Mouse (Mus musculus): Measurements from ENCODE around the gene Vdac1.
A peak's percentile ranks its signal among the peaks of the same experiment; 100 is the strongest.
"Not testable (repeated sequence)": the region's sequence is repeated elsewhere in the genome, so short reads cannot be mapped to it uniquely, and the experiment has no call there.

Vdac1 gene

DNA sequence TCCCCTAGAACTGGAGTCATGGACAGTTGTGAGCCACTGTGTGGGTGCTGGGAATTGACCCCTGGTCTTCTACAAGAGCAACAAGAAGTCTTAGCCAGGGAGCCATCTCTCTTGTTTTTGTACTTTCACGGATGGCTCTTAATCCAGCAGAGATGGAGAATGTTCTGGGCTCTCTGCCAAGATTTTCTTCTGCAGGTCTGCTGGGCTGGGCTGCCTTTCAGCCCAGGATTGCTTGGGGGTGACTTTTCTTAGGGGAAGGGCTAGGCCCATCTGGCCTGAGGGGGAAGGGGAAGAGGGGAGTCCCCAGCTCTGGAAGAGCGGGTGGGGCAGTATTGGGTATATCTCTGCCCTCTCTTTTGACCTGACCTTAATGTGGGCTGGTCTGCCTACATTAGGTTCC lies 9.9 kb downstream of the Vdac1 start:
- no peak for DNase-seq (ENCODE audit: low read depth, low spot score)

DNA sequence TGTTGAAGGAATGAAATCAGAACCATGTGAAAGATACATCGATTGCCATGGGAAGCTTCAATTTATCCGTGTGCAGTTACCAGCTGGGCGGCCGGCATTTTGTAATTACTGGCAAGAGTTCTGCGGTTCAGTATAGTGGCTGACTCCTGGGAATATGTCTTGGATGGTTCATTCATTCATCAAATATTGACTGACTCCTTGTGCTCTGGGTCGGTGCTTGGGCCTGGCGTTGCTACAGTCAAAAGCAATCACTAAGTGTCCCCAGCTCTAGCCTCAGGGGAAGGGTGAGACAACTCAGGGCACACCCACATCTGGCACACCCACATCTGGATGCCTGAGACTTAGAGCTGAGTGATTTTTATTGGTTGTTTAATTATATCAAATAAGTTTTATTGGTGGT lies 13.2 kb downstream of the Vdac1 start:
- no peak for DNase-seq (ENCODE audit: low read depth, low spot score)

DNA sequence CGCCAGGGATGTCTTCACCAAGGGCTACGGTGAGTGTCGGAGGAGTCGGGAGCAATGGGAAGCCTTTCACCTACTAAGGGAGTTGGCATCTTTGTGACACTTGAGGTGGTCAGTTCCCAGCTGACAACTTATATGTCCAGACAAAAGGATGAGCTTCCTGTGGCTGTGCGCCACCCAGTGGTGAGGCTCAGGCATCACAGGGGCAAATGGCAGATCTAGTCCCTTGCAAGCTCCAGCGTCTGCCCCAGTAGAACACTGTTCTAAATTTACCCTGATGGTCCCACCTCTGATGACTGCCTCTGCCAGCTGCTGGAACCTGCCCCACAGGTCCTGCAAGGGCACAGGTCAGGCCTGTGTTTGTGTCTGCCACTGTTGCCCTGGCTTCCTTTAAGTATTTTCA lies 13.7 kb downstream of the Vdac1 start:
- DNase-seq (ENCODE audit: low read depth, low spot score) = no peak

DNA sequence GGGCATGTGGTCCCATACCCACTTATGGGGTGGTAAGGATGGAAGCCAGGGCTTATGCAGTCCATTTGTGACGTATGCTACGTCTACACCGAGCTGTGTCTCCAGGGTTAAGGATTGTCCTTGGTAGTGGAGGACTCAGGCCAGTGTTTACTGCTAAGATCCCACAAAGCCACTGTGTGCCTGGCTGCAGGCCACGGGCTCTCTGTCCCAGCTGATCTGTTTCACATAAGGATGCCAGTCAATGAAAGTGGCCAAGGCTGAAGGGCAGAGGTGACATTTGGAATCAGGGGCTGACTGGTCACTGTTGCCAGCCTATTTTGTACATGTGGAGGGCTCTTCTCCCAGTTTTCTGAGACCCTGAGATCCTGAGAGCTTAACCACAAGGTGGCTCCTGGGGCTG lies 16.9 kb downstream of the Vdac1 start:
- DNase-seq (ENCODE audit: low read depth, low spot score) = no peak

DNA sequence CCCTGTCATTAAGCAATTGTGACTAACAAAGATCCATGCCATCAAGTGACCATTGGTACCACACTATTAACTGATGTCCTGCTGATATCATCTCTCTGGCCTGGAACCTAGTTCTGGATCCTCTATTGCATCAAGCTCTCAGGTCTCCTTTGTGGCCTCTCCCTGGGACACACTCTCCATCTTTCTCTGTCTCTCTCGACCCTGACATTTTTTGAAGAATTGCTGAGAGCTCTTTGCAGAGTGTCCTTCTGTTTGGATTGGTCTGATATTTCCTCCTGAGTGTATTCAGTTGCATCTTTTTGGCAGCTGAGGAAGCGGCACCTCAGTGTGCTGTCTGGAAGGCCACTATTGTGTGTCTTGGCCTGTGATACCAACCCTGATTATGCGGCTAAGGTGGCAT lies 18.6 kb downstream of the Vdac1 start:
- DNase-seq (ENCODE audit: low read depth, low spot score) = no peak

DNA sequence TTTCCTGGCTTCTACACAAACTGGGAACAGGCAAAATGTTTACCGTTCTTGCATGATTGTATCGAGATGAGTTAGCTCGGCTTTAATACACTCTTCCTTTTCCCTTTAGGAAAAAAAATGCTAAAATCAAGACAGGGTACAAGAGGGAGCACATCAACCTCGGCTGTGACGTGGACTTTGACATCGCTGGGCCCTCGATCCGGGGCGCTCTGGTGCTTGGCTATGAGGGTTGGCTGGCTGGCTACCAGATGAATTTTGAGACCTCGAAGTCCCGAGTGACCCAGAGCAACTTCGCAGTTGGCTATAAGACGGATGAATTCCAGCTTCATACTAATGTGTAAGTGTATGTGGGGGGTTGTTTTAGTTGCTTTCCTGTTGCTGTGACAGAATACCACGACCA lies 23.1 kb downstream of the Vdac1 start:
- DNase-seq (ENCODE audit: low read depth, low spot score) = no peak

DNA sequence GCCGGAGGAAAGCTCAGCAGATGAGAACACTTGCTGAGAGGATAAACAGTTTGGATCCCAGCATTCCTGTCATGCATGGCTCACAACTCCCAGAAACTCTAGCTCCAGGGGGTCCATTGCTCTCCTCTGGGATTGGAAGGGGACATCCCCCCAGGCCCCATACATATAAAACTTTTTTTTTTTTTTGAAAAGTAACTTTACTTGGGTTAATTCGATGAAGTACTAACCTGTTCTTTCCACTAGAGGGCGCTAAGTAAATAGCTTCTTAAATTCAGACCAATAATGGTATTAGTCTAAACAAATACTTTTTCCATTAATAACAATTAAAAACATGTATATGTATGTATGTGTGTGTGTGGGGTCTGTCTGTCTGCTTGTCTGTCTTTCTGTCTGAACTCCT lies 24.0 kb downstream of the Vdac1 start:
- DNase-seq (ENCODE audit: low read depth, low spot score) = no peak

DNA sequence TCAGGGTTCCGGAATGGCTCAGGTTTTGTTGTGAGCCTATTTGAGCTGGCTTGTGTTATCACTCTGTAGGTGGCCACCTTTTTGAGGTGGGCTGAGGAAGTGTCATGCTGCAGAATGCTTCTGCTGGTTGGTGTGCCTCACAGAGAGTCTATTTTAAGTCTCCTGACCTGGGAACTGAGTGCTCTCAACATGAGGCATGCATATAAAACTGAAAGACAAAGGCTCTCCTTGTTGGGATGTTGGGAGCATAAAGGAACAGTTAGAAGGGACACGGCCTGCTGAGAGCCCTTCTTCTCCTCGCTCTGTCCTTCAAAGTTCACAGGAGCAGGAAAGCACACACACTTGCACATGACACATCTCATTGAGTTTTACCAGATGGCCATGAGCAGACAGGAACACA lies 26.2 kb downstream of the Vdac1 start:
- no peak for DNase-seq (ENCODE audit: low read depth, low spot score)

DNA sequence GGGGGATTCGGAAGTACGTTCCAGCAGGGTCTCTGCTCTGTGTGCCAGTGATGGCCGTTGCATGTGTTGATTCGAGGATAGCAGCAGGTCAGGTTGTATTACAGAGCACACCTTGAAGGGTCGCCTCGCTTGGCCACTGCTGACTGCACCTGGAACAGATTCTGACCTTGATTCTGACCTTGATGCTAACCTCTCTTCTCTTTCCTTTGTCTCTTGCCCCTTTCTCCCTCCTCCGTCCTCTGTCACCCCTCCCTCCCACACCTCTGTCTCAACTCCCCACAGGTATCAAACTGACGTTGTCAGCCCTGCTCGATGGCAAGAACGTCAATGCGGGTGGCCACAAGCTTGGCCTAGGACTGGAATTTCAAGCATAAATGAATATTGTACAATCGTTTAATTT lies 27.5 kb downstream of the Vdac1 start:
- DNase-seq (ENCODE audit: low read depth, low spot score) = no peak

DNA sequence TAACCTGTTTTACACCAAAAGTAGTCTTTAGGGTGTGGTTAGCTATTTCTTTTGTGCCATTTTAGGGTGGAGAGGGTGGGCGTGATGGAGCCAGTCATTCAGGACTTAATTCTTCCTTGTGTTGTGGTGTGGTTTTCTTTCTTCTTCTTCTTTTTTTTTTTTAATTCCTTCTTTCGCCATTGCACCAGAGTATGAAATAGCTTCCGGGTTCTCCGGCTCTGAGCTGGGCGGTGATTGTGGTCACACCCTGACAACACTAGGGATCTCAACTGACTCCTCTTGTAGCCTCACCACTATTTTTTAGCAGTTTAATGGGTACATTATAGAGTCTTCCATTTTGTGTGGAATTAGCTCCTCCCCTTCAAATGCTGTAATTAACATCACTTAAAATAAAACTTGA lies 28.3 kb downstream of the Vdac1 start:
- not testable (repeated sequence) for DNase-seq (ENCODE audit: low read depth, low spot score)

DNA sequence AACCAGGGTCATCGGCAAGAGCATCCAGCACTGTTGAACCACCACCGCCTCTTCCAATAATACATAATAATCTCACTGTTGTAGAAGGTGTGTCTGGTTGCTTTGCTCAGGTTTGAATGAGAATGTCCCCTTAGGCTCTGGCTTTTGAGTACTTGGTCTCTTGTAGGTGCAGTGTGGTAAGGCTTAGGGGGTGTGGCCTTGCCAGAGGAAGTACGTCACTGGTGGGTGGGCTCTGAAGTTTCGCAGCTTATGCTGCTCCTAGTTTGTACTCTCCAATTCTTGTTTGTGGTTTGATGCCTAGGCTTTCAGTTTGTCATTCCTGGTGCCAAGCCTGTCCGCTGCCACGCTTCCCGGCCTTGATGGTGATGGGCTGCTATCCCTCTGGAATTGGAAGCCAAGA lies 29.3 kb downstream of the Vdac1 start:
- DNase-seq (ENCODE audit: low read depth, low spot score) = no peak

DNA sequence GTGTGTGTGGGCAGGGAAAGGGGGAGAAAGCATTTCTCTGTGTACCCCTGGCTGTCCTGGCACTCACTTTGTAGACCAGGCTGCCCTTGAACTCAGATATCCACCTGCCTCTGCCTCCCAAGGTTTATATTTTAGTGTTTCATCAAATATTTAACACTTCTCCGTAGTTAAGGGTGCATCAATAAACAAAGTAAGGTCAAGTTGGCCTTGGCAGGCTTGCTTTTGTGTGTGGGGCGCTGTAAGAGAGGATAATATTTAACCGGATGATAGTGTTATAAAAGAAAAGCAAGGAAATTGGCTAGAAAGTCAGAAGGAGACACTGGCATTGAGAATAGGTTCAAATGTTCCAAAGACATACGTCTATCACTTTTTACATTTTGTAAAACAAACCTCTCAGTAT lies 33.8 kb downstream of the Vdac1 start:
- DNase-seq (ENCODE audit: low read depth, low spot score) = no peak

DNA sequence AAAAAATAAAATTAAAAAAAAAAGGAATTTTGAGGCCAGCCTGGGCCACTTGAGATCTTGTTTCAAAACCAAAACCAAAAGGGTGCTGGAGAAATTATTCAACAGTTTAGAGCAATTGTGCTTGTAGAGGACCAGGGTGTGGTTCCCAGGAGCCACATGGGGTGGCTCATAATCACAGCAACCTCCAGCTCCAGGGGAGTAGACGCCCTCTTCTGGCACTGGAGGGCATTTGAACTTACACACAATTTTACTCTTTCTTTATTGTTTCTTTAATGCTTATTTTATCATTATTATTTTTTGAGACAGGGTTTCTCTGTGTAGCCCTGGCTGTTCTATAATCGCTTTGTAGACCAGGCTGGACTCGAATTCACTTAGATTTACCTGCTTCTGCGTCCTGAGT lies 34.7 kb downstream of the Vdac1 start:
- no peak for DNase-seq (ENCODE audit: low read depth, low spot score)

DNA sequence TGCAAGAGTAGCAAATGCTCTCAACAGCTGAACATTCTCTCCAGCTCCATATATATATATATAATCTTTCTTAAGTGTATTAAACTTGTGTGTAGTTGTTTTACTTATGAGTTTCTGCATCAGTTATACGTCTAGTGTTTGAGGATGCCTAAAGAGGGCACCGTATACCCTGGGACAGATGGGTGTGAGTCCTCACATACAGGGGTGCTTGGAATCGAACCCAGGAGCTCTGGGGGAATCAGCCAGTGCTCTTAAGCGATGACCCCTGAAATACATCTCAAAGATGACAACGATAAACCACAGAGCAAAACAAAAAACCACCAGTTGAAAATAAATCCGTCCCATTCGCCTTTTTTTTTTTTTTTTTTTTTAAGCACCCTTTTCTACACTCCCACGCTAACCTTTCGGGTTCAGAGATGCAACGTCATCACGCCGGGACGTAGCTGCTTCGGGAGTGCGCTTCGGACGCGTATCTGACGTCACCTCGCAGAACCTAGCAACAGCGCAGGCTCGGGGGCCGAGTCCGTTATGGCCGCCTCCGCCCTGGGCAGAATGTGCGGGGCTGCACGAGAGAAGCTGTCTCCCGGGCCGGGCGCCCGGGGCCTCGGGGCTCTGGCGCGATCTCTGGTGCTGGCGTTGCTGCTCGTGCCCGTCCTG lies 35.4 kb downstream of the Vdac1 start, which contains the start of gene 9530068E07Rik:
TSS of gene 9530068E07Rik (plus strand) at position 489 of the 657 bp plus-strand sequence.
- DNase-seq (ENCODE audit: low read depth, low spot score) = peak; percentile 94

DNA sequence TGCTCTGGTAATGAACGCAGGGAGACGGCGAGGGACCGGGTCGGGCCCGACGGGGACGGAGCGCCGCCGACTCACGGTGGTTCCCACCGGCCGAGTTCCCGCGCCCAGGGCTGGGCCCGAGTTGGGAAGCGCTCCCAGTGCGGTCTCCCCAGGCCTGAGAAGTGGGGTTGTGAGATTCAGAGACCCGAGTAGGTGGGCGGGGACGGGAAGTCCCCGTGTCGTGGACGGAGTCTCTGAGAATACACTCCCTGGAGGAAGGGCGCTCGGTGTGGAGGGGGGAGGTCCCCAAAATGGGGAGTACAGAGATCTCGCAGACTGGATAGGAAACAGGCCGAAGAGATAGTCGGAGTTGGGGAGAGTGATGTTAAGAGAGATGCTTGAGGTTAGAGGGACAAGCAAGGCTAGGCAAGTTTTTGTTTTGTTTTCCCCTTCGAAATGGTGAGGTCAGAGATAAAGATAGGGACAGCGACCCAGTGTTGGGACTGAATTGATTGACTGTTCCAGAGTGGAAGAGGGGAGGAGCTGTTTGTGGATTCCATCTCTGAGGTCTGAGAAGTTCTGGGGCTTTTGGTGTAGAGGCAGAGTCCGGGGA lies 36.0 kb downstream of the Vdac1 start:
- no peak for DNase-seq (ENCODE audit: low read depth, low spot score)

DNA sequence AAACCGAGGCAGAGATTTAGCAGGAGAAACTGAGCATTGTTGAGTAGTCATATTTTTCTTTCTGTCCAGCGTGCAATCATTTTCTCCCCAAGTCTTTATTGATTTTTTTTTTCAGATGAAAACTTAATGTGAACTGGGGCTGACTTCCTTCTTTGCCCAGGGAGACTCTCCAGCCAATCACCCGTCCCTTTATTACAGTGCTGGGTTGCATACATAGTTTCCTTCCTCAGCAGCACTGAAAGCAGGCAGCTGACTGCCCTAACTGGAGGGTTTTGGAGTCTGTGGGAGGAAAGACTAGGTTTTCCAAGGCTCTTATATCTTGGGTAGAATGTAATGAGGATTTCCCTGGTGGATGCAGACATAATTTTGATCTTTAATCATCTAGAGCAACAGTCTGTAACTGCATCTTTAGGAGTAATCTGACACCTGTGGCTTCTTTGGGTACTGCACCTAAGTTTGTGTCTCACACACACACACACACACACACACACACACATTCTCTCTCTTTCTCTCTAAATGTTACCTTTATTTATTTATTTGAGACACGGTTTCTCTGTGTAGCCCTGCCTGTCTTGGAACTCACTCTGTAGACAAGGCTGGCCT lies 36.8 kb downstream of the Vdac1 start:
- no peak for DNase-seq (ENCODE audit: low read depth, low spot score)

DNA sequence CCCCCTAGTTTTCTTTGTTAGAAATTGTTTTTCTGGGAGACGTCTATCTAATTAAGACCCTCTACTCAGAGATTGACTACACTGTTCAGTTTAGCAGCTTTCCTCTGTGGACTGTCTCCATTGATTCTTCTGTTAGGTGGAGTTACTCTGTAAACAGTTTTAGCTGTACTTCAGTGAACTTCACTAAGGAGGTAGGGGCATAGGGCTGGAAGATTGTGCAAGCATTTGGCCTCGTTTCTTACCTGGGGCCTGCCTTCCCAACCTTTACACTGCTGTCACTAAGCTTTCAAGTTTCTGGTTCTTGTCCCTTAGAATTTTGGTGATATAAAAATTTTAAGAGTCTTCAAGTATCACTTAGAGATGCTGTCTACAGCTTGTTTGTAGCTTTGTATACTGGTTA lies 40.8 kb downstream of the Vdac1 start:
- no peak for DNase-seq (ENCODE audit: low read depth, low spot score)

DNA sequence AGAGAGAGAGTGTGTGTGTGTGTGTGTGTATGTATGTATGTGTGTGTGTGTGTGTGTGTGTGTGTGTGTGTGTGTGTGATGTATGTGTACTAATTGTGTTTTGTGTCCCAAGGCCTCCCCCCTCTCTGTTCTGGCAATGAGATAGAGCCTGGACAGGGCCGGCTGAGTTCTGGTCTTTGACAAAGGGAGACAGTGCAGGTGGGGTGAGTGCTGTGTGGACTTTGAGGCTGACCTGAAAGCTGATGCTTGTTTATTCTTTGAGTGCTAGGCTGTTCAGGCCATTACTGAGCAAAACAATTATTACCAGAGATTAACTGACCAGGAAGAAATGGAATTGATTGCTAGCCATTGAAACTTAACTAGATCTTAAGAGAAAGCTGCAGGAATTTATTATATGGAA lies 41.9 kb downstream of the Vdac1 start:
- DNase-seq (ENCODE audit: low read depth, low spot score) = no peak

DNA sequence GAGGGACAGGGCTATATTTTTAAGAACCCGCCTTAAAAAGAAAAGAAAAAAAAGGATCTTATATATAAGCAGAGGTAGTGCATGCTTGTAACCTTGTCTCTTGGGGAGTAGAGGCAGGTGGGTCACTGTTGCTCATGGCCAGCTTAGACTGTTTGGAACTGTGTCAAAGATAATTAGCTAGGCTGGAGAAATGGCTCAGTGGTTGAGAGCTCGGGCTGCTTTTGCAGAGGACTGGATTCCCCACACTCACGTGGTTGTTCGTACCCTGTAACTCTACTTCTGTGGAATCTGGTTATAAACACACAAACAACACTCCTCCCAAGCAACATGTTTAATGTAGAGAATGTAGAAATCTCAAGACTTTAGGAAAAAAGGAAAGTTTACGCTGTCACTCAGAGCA lies 43.5 kb downstream of the Vdac1 start:
- DNase-seq (ENCODE audit: low read depth, low spot score) = no peak

DNA sequence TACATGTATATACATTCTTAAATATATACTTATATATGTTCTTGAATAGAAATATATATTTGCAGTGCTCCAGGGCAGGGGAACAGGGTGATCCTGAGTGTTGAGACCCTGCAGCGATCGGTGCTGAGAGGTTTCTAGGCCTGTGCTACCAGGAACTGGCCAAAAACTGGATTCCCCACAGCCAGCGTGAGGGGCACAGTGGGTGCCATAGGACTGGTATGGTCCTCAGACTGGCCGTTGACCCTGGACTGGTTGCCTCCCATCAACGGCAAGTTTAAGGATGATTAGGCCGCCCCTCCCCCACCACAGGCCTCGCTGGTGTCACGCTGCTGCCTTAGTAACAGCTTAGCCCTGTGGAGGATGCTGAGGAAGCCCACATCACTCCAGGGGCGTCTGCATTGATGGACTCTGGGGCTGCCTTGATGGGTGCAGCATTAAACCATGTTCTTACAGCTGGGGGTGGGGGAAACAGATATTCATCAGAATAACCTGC lies 44.6 kb downstream of the Vdac1 start:
- DNase-seq (ENCODE audit: low read depth, low spot score) = no peak

DNA sequence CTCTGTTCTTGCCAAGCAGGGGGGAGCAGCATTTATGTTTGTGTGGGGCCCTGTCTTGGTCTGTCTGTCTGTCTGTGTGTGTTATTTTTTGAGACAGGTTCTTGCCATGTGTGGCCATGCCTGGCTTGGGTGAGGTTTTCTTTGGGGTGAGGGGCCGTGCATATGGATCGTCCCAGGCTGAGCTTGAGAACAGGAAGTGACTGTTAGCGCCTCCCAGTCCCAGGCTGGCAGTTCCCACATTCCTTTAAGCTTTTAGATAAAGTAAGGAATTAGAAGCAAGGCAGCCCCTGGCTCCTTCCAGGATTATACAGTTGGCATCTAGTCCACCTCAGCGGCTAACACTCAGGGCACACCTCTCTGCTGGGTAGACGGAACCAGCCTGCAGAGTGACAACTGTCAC lies 48.7 kb downstream of the Vdac1 start:
- DNase-seq (ENCODE audit: low read depth, low spot score) = no peak

DNA sequence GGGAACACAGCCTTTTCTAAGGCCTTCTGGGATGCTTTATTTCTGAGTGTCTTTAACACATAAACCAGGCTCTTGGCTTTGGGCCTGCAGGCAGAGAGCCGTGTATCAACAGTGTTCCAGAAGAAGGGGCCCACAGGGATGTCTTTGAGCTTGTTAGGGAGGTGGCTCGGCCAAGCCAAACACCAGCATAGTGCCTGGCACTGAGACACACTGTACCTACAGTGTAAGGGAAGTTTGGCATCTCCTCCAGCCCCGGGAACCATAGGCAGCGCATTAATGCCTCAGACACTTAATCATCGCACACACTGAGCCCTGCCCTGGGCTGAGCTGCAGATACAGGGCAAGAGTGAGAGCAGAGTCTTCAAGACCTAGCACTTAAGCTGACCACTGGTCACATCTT lies 57.7 kb downstream of the Vdac1 start:
- no peak for DNase-seq (ENCODE audit: low read depth, low spot score)

DNA sequence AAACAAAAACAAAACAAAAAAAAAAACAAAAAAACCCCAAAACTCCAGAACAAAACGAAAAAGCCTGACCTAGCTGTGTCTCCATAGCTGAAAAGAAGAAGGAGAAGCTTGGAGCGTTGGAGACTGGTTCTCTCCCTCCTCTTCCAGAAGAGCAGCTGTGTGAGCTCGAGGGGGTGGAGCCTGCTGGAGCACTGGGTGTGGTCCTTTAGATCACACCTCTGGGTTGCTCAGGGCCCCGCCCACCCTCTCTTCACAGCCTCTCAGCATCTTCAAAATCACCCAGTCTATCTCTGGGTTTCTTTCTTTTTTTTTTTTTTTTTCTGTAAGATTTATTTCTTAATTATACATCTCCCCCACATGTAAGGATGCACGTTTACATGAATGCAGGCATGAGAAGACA lies 58.6 kb downstream of the Vdac1 start:
- no peak for DNase-seq (ENCODE audit: low read depth, low spot score)
